Mouse (Mus musculus): ENCODE measurements around the gene Ubxn2a.

Ubxn2a gene

DNA sequence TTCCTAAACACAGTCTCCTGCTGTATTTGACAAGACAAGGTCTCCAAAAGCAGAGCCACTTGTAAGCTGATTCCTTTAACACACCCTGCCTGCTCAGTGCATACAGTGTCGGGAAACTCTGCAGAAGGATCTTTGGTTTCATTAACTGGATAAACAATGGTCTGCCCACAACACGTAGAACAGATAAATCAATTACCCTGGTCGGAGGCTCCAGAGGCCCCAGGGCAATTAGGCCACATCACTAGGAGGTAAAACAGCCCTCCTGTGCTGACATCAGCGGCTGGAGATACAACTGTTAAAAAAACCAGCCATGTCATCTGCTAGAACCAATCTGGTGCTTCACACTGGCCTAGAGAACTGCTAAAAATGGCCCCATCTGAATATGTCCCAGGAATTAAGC, 70.5 kb downstream of the Ubxn2a start:
- no peak for DNase-seq (ENCODE audit: low read depth, low spot score)
